Mouse (Mus musculus): ENCODE data around the gene Vps54.
"Not testable (repeated sequence)": the region's sequence is repeated elsewhere in the genome, so short reads cannot be mapped to it uniquely, and the experiment has no call there.

Gene Vps54

DNA sequence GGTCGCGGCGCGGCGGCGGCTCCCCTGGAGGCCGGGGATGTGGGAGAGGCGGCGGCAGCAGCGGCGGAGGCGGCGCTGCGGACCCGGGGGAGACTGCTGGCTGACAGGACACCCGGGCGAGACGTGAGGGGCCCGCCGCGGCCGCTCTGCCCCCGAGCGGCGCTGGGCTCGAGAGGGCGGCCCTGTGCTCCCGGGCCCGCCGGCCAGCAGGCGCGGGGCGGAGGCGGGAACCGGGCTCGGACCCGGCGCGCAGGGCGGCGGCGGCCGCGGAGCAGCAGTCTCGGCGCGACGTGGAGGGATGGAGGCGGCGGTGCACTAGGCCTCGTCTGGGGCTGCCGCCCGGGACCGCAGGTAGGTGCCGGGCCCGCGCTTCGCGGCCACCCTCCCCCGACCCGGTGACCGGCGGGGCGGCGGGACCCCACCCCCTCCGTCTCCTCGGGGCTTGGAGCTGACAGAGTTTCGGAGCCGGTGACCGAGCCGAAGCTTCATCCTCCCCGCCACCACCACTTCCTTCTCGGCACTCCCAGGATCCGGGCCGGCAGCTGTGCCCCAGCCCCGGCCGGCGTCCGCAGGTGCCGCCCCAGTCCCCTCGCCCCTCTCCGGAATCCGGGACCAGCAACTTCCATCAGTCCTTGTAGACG, at the start of gene Vps54:
Gene Vps54, plus strand, starts transcription at position 261 of the 641 bp plus-strand sequence.
- DNase-seq (ENCODE audit: low spot score), result peak; percentile 63

GRCm38 (mm10) chr11:21191821-21192220, 47.3 kb upstream of the Vps54 start:
- peak; percentile 43 for DNase-seq (ENCODE audit: low spot score)

DNA sequence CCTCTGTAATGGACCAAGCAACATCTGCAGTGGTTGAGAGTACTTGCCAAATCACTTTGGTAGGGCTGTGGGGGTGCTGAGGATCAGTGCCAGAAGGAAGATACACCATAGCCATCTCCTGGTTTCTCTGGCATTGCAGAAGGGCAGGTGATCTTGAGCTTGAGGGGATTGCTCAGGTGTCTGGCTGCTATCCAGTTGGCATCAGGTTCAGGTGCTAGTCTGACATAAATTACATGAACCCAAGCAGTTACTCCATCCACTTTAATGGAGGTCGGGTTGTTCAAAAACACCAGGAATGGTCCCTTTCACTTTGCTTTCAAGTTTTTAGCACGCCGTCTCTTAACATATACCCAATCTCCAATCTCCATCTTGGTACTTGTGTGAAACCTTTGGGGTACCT, 44.2 kb upstream of the Vps54 start:
- DNase-seq (ENCODE audit: low spot score), result no peak

GRCm38 (mm10) chr11:21209046-21209445, 30.0 kb upstream of the Vps54 start:
- no peak for DNase-seq (ENCODE audit: low spot score)

GRCm38 (mm10) chr11:21209701-21210100, 29.4 kb upstream of the Vps54 start:
- not testable (repeated sequence) for DNase-seq (ENCODE audit: low spot score)

DNA sequence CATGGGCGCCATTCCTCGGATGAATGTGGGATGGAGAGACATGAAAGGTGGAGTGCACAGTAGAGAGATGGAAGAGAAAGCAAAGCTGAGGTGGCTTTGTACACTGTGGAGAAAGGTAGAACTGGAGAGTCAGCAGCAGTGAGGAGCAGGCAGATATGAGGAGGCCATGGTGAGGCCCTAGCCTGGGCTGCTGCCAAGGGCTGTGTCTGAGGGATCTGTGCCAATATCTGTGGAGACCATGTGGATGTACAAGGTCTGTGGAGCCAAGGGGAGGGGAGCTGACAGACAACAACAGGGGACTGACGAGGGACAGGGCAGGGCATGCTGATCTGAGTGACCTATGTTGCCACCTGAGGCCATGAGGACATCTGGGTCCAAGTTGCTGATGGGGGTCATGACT, 21.7 kb upstream of the Vps54 start:
- DNase-seq (ENCODE audit: low spot score), result peak; percentile 63

DNA sequence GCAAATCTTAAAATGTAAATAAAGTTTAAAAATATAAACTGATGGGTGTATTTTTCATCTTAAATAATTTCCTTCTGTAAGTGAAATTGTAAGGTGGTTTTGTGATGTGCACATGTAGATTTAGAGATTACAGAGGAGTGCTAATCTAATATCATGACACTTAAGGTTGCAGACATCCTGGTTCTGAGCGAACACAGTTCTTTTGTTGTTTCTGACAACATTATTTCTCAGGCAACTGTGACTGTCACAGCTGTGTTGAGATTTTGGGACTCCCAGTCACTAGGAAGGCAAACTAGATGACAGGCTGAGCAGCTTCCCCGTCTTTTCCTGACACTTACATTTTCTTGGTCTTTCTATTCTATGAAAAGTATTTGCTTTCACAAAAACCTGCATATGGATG, 19.8 kb upstream of the Vps54 start:
- DNase-seq (ENCODE audit: low spot score), result no peak

GRCm38 (mm10) chr11:21219851-21220587, 19.1 kb upstream of the Vps54 start:
- DNase-seq (ENCODE audit: low spot score), result no peak

GRCm38 (mm10) chr11:21220754-21221153, 18.3 kb upstream of the Vps54 start:
- no peak for DNase-seq (ENCODE audit: low spot score)

GRCm38 (mm10) chr11:21221396-21221795, 17.7 kb upstream of the Vps54 start:
- no peak for DNase-seq (ENCODE audit: low spot score)

DNA sequence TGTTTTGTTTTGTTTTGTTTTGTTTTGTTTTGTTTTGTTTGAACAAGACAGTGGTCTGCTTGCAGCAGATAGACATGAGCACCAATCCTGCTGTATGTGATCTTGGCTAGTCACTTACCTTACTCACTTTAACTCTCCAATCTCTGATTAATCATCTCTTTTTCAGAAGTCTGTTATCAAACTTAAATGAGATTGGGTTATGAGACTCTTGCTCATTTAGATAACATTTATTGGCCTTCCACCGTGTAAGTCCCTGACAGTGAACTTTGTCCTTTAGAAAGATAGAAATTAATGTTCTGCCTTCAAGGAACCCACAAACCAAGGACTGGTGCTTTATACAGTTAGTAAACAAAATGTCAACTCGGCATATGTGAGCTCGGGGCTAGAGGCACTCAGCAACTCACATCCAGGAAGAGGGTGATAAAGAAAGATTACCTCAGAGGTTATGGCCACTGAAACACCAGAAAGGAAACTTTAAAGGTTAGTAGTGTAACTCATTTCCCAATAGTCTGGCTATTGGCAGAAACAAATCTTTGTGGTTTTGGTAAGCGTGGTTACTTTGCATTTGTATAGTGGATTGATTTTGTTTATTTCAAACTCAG, 16.4 kb upstream of the Vps54 start:
- DNase-seq (ENCODE audit: low spot score), result no peak

GRCm38 (mm10) chr11:21223539-21223938, 15.5 kb upstream of the Vps54 start:
- no peak for DNase-seq (ENCODE audit: low spot score)

GRCm38 (mm10) chr11:21224041-21224440, 15.0 kb upstream of the Vps54 start:
- no peak for DNase-seq (ENCODE audit: low spot score)

DNA sequence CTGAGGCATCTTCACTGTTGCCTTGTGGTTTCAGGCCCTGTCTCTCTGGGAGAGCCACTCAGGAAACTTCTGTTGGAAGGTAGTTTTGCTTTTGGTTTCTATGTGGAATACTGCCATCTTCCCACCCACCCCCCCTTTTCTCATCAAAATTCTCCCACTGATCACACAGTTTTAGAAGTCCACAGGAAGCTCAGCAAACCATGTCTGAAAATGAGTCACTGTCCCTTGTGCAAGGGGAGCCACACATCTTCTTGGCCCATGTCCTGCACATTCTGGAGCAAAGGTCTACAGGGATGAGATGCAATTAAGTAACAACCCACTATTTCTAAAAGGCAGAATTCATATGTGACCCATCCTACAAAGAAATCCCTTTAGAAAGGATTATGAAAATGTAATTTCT, 14.6 kb upstream of the Vps54 start:
- no peak for DNase-seq (ENCODE audit: low spot score)

DNA sequence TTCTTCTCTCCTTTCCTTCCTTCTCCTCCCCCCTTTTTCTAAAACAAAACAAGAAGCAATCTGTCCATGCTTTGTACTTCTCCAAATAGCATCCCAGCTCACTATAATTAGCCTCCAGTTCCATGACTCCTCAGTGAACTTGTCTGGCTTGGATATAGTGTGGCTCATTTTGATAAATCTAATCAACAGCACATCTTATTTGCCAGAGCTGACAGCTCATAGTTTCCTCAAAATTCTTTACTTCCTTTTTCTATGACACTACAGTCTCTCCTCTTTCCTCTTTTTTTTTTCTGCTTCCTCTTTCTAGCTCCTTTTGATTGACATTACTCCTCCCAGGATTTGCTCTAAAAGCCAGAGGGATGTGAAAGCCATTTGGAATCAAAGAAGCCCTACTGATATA, 14.1 kb upstream of the Vps54 start:
- no peak for DNase-seq (ENCODE audit: low spot score)

DNA sequence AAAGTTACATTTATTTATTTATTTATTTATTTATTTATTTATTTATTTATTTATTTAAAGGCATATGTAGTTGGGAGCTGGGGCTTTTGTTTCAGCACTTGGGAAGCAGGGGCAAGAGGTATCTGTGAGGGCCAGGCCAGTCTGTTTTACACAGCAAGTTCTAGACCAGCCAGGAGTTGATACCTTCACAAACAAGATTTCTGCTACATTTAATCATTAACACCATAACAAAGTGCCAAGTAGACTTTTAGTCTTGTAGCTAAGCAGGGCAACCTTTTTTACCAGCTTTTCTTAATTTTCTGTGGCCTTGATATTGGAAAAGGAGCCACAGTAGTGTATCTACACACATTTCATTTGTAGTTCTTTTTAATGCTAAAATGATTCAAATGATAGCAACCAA, 3.7 kb upstream of the Vps54 start:
- DNase-seq (ENCODE audit: low spot score), result no peak

DNA sequence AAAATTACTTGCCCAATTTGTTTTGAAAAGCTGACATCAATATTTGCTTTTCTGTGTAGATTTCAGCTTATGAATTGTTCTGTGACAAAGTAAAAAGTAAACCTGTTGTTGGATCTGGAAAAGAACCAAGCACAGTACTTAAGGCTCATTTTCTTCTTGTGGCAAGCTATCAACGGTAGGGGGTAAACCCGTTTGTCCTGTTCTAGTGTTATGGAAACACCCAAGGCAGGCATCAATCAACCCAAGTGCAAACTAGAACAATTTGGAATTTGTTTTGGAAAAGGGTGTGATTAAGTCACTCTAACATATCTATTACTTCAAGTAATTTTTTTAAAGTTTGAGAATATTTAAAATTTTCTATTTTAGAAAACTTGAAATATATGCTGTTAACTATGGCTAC, 3.3 kb upstream of the Vps54 start:
- DNase-seq (ENCODE audit: low spot score), result no peak

DNA sequence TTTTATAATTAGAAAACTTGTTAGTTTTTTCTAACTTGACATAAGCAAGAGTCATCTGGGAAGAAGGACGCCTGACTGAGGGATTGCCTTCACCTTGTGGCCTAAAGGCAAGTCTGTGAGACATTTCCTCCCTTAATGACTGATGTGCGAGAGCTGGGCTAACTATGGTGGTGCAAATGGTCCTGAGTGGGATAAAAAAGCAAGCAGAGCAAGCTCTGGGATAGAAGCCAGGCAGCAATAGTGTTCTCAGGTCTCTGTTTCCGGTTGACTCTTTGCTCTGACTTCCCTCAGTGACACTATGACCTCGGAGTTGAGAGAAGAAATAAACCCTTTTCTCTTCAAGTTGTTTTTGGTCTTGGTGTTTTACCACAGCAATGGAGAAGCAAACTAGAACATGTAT, 2.1 kb upstream of the Vps54 start:
- DNase-seq (ENCODE audit: low spot score), result no peak

- peak; percentile 29 for DNase-seq (ENCODE audit: low spot score)
Observed at GRCm38 (mm10) chr11:21237474-21238278, 1.4 kb upstream of the Vps54 start.

DNA sequence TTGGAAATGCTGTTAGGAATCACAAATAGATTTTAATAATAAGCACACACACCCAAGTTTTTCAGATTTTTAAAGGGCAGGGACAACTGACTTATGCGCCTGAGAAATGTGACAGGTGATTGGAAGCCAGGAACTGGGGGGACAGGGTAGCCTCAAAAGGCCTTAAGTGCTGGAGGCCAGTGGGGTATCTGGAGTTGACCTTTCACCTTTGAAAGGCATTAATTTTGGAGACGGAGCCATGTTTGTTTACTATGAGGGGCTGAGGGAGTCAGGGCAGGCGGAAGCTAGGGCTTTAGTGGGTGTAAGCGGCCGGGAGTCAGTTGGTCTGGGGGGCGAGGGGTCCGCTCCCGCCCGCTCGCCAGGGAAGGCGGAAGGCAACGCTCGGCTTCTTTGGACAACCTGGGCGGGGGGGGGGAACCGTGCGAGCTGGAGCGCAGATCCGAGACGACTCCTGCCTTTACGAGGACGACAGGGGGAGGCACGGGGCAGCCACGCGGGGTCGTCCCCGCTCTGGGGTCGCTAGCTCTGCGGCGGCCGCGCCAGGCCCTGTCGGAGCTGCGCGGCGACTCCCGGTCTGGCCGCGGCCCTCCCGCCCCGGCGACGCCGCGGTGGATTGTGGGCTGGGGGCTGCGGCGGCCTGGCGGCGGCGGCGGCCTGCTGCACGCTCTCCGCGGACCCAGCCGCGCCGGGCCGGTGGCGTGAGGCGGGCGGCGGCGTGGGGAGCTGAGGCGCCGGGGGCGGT, 631 bp upstream of the Vps54 start:
- DNase-seq (ENCODE audit: low spot score), result peak; percentile 78

DNA sequence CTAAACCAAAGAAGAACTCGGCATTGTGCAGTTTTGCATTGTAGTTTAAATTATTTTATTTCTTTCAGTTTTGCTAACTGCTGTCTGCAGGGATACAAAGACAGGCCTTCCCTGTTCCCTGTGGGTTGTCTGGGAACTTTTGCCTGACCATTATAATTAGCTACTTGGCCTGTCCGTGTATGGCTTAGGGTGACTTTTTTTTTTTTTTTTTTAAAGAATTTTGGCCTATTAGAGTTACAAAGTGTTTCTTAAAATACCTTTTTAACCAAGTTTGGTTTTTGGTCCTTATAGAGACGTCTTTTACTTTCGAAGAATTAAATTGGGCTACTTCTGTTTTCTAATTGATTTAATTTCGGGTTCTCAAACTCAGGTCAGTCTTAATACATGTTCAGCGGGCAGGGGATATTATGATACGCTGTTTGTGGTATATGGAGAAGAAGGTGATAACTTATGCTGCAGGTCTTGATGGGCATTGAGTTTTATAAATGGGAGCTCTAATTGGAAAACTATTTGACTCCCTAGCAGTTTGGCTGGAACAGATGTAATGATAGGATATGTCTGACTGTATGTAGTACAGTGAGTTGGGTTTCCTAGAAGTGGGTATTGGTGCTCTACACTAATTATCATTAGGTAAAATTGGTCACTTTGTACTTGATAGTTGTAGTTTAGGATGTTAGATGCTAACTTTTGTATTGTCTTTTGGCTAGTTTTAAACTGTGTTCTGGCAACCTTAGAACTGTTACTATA, 855 bp downstream of the Vps54 start:
- DNase-seq (ENCODE audit: low spot score), result peak; percentile 44
